In genomic region chr1:82329954-82330247, GRCm38 (mm10) we compare ENCODE assay signal across 19 mouse cellular contexts.
"Had no signal": no experiment of that assay in that cellular context is flagged by ENCODE, and none has a peak within 500 bp of the region (broad histone marks: within the 10 kb centered on the region; RNA-seq: fewer than 3 reads in every experiment).

No protein-coding gene starts in this region.

- DNase-seq: kidney, adult 2 months; kidney, postnatal 25 days; layer of hippocampus, adult 9-11 months; liver; lung, adult 18-20 months; lung, postnatal 10 days; lung, postnatal 36 days; thymus, adult 18-20 months; thymus, postnatal 36 days had no signal

- H3K36me3 ChIP-seq: limb, embryonic 10.5 days; limb, embryonic 13.5 days; liver, embryonic 12.5 days; liver, embryonic 15.5 days; lung, embryonic 15.5 days; neural tube, embryonic 13.5 days had no signal

- H3K27me3 ChIP-seq: limb, embryonic 13.5 days; liver, embryonic 12.5 days; liver, embryonic 15.5 days; lung, embryonic 15.5 days; megakaryocyte, embryonic 14.5 days; neural tube, embryonic 13.5 days had no signal

- H3K4me1 ChIP-seq: limb, embryonic 10.5 days; limb, embryonic 13.5 days; lung, embryonic 15.5 days had no signal

- ATAC-seq: intestine, postnatal 0 days; liver, embryonic 12.5 days had no signal

- H3K27ac ChIP-seq: kidney, postnatal 0 days; layer of hippocampus, adult 2 months; limb, embryonic 10.5 days; limb, embryonic 13.5 days; liver, embryonic 12.5 days; liver, embryonic 15.5 days; lung, embryonic 15.5 days; neural tube, embryonic 13.5 days had no signal

- H3K9me3 ChIP-seq: limb, embryonic 10.5 days; limb, embryonic 13.5 days; liver, embryonic 12.5 days; liver, embryonic 15.5 days; lung, embryonic 15.5 days; neural tube, embryonic 13.5 days had no signal

- H3K4me3 ChIP-seq: layer of hippocampus, adult 2 months; limb, embryonic 10.5 days; limb, embryonic 13.5 days; liver, embryonic 12.5 days; liver, embryonic 15.5 days; lung, embryonic 15.5 days; megakaryocyte, embryonic 14.5 days; neural tube, embryonic 13.5 days had no signal

- H3K9ac ChIP-seq: limb, embryonic 13.5 days; liver, embryonic 12.5 days; liver, embryonic 15.5 days; lung, embryonic 15.5 days; neural tube, embryonic 13.5 days had no signal

- H3K4me2 ChIP-seq: limb, embryonic 13.5 days; liver, embryonic 12.5 days; liver, embryonic 15.5 days; lung, embryonic 15.5 days; neural tube, embryonic 13.5 days had no signal
